Mouse (Mus musculus) left cerebral cortex, postnatal 36 days (tissue): ENCODE measurements around the gene Gmfb. TPM values are rescaled to one million over a fixed set of nuclear protein-coding genes. Genes with fewer than 3 reads are reported as not detected.

Experiments
- DNase-seq, 2 experiments: peaks; one replicate each; pipeline ENCODE4 v3.0.0; 2021 to 2022; ENCODE audit warnings: low spot score in 2 of 2, mixed read lengths in 1 of 2
- intact Hi-C: fragments of 180-260 bp; cut with DNase I; formaldehyde crosslinking; loops from one replicate; pipeline ENCODE4 v1.15.1; 2025
- total RNA-seq, 2 experiments: library from RNA; stranded (reverse); gene quantifications; 2 replicates each; pipeline ENCODE4 v1.2.3; 2021

Gene Gmfb
- total RNA-seq, 2 experiments from 2014 or later: 133 to 145 TPM

GRCm38 (mm10) chr14:46806186-46806585 lies 15.9 kb downstream of the Gmfb start:
- intact Hi-C loops: no loop called here
- DNase-seq: no peak

DNA sequence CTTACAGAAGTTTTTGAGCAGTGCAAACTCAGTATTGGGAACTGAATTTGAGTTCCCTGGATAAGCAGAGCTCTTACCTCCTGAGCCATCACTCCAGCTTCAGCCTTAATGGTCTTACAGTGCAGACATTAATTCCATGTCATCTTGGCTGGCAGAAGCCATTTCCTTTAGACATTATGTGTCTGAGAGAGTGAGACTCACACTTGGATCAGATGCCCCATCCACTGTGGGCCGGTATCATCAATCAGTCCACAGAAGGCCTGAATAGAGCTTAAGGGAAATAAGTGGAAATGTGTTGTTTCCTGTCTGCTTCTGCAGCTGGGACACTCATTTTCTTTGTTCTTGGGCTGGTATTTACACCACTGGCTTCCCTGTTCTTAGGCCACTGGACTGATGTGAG lies 18.3 kb downstream of the Gmfb start:
- DNase-seq: no peak
- intact Hi-C loops: no loop called here

GRCm38 (mm10) chr14:46803259-46803658 lies 18.8 kb downstream of the Gmfb start:
- DNase-seq: no peak
- intact Hi-C loops: no loop called here

GRCm38 (mm10) chr14:46800684-46801345 lies 21.2 kb downstream of the Gmfb start:
- no peak for DNase-seq
- intact Hi-C loops: no loop called here

DNA sequence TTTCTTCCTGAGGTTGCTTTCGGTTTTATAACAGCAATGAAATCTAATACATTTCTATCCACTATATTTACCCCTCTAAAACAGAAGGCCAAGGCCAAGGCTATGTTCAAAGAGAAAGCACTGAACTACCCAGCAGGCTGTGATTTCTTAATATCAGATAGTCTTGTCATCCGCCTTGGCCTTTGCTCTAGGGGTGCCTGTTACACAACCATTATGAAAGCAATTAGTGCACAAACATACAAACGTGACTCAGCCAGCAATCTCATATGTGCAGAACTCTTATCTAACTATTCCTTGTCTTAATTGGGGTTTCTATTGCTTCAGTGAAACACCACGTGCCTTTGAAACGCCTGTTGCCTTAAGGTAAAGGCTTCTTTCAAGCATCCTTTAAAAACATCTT lies 27.9 kb downstream of the Gmfb start:
- intact Hi-C loops: no loop called here
- DNase-seq: no peak

GRCm38 (mm10) chr14:46790723-46791122 lies 31.3 kb downstream of the Gmfb start:
- no peak for DNase-seq
- intact Hi-C loops: no loop called here

- no peak for DNase-seq
- intact Hi-C loops: no loop called here
These were observed 31.7 kb downstream of the Gmfb start for GRCm38 (mm10) chr14:46790303-46790702.

DNA sequence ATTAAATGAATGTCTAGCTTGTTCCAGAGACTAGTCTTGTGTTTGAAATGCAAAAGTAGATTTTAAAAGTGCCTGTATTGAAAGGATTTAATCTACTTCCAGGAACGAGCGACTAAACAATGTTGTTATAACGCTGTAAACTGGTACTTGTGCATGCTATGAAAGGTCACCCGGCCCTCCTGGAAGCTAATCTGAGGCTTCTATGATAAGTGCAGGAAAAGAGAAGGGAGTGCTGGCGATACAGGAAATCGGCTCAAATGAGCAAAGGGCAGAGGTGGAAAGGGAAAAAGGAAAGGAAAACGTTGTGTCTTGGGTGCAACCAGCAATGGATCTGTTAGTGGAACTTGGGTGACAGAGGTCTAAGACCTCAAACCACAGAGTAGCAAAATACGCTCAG lies 33.5 kb downstream of the Gmfb start:
- no peak for DNase-seq
- intact Hi-C loops: no loop called here

DNA sequence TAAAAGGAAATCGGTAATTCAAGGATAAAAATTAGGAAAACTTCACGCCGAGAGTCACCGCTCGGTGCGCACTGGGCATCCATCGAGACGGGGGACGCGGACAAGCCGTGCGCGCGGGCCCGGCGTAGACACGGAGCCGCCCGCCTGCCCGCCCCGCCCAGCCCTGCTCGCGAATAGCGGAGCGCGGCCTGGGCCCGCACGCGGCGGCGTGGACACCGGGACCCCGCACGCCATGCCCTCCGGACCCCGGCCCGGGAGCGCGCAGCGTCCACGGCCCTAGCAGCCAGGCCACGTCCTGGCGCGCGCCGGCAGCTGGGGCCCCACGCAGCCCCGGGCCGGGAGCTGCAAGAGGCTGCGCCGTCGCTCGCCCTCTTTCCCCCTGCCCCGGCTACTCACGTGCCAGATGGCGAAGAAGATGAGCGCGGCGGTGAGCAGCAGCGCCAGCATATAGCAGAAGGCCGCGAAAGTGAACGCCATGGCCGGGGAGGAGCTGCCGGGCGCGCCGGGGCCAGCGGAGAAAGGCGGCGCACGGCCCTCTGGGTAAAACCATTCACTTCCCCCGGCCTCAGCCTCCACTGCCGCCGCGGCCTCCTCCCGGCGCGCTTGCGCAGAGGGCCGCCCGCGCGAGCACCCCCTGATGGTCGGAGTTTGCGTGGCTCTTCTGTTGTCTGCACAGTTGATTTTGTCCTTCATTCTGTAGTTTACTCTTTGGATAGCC lies 34.1 kb downstream of the Gmfb start, which contains the start of gene Cnih1:
Gene Cnih1 (minus strand): TSS at position 625 of the 718 bp plus-strand sequence.
- peak; percentile 87 to 90 for DNase-seq
- intact Hi-C loops: no loop called here

DNA sequence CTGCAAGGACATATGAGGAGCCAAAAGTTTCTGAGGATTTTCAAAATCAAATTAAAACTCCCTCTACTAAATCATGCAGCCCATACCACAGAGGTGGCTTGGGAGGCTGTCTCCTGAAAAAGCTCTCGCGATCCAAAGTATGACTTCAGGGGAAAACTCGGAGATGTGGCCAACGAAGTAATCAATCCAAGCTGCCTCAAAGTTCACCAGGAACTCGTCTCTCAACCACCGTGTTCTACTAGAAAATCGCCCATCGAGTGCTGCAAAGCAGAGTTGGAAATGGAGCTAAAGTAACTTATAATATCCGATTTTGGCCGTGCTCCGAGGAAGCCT lies 34.6 kb downstream of the Gmfb start:
- intact Hi-C loops: no loop called here
- DNase-seq: no peak

- DNase-seq: no peak
- intact Hi-C loops: no loop called here
These were observed 36.8 kb downstream of the Gmfb start for GRCm38 (mm10) chr14:46785247-46785646.

DNA sequence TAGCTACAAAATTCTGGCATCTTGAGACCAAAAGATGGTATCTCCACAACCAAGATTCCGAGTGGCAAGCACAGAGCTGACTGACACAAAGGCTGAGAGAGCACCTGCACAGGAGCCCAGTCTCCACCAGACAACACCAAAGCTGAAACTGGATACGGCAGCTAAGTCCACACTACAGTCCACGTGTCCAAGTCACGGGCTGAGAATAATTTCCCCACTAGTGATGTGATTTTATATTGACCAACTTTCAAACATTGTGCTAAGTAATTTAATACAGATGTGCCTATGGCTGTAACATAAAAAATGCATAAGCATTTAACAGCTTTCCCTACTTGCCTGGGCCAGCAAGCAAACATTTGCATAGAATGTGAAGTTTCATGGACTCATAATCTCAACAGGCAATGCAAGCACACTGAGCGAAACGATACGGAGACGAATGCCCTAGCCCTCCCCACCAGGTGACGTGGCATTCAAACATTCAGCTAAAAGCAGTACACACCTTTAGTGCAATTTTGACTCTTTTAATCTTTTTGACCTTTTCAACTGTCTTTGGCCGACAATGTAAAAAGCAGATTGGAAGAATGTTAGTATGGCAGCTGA lies 38.6 kb downstream of the Gmfb start:
- intact Hi-C loops: no loop called here
- DNase-seq: no peak

DNA sequence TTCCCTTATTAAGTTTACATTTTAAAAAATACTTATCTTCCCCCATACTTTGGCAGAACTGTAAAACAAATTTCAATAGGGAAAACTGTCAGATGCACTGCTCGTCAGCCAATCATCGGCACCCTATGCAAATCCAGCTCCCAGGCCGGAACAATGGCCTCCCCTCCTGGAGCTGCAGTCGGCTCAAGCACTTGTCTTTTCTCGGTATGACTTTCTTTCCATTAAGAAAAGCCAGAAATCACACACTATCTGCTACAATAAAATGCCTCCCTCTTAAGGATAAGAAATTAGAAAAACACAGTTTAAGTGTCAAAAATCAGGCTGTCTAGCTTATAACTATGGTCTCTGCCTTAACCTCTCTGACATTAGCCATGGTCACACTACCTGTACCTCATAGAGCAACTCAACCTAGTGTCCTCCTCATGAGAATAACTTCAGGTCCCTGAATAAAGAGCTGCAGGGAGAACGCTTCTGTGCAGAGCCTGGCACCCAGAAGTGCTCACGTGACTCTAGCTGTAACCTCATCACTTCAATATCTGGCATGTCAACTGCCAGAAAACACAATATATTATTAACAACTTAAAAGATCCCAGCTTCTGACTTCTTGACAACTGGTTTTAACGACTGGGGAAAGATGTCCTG lies 39.7 kb downstream of the Gmfb start:
- intact Hi-C loops: no loop called here
- no peak for DNase-seq

DNA sequence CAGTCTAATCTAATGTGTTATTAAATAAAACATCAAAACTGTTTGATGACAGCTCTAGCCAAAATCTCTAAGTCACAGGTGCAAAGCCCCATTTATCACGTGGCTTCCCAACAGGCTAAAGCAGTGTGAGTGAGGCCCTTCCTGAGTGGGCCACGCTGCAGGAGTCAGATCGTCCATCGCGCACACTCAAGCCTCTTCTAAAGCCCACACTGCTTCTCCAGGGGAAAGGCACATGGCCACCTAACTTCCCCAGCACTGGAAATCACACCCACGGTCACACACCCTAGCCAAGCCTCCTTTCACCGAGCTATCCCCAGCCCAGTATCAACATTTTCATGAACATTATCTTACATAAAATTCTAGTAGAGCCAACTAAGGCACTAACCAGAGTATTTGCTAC lies 41.0 kb downstream of the Gmfb start:
- no peak for DNase-seq
- intact Hi-C loops: no loop called here

GRCm38 (mm10) chr14:46779217-46779616 lies 42.8 kb downstream of the Gmfb start:
- DNase-seq: no peak
- intact Hi-C loops: no loop called here

- intact Hi-C loops: no loop called here
- no peak for DNase-seq
These were observed 43.3 kb downstream of the Gmfb start for GRCm38 (mm10) chr14:46778756-46779155.

GRCm38 (mm10) chr14:46770036-46770435 lies 52.0 kb downstream of the Gmfb start:
- no peak for DNase-seq
- intact Hi-C loops: no loop called here

- no peak for DNase-seq
- intact Hi-C loops: no loop called here
These were observed 54.9 kb downstream of the Gmfb start for GRCm38 (mm10) chr14:46767116-46767515.

DNA sequence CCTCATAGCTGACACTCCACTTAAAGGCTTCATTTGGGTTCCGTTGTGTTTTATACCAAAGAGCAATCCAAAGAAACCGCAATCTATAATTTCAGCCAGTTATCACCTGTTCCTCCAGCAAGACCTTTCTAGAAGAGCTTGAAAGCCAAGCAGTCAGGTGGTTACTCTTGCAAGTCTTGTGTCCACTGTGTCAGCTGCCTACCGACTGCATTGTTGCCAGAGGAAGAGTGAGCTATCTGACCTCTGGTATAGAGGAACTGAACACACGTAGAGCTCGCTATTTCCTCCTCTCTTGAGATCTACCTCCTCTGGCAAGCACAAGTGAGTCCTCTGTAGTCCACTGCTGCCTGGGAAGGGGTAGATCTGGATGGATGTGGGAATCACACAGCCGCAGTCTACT lies 60.9 kb downstream of the Gmfb start:
- no peak for DNase-seq
- intact Hi-C loops: no loop called here

DNA sequence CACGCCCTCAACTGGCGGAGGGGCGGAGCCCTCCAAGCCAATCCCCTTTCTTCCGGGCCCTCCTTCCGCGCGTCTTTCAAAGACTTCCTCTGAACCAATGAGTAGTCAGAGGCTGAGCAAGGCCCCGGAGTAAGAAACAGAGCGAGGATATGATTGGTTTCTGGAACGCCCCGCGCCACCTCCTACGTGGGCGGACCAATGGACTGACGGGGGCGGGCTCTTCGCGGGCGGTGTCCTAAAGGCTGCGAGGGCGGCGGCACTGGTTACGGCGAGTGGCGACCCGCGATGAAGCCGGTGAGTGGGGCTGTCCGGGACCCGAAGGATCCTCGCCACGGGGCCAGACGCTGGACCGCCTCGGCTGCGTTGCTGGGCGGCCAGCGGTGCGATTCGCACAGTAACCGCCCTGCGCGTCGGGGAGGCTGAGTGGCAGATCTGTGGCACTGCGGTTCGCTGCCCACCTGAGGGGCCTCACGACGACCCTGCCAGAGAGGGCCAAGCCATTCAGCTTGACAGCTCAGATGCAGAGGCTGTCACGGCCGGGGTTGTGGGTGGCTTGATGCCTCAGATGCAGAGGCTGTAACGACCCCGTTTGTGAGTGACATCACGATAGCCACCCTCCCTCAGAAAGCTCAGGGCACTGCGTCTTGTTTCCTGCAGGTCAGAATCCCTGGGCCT lies 61.5 kb downstream of the Gmfb start, which contains the start of gene Cdkn3:
Gene Cdkn3 (plus strand): TSS at position 187 of the 675 bp plus-strand sequence.
- peak; percentile 84 to 85 for DNase-seq
- intact Hi-C loops: no loop called here
